Mouse (Mus musculus): ENCODE measurements at regions not wholly inside any gene's neighbourhood (a gene's known extent, or its start where the extent isn't known, plus 50 kb on each side); places are given as distances from the start of the nearest gene placed in this dataset.

DNA sequence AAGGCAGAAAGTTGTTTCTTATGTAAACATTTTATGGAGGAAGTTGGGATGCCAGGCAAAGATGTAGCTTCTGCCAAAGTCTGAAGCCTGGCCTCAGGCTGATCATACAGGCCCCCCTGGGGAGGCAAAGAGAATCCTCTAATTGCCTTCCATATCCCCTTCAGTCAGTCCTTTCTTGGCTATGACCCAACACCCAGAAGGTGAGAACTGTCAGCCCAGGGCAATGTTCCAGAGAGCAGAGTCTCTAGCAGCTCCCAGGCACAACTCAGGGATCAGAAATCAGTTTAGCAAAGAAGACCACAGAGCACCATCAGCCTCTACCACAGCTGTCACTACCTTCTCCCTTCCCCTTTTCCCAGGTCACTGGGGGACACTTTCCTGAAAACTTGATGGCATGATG, 410.9 kb upstream of the Vstm2b start:
- TF ChIP-seq CTCF (IDR thresholded peaks at IDR 0.05; ENCODE audit: low read depth) (no peak), EP300 (IDR thresholded peaks at IDR 0.05; ENCODE audit: low read depth) (no peak)

Data from heart, postnatal 0 days (tissue).